Mouse (Mus musculus) adrenal gland, postnatal 14 days (tissue): ENCODE results near the gene 2010111I01Rik. TPM values are rescaled to one million over a fixed set of nuclear protein-coding genes. Genes with fewer than 3 reads are reported as not detected.
A peak's percentile ranks its signal among the peaks of the same experiment; 100 is the strongest.
"Not testable (repeated sequence)": the region's sequence is repeated elsewhere in the genome, so short reads cannot be mapped to it uniquely, and the experiment has no call there.

ENCODE experiments used
- DNase-seq: peaks from one replicate; pipeline ENCODE4 v3.0.0; 2021; ENCODE audit warnings: mixed read lengths
- long read RNA-seq, 2 experiments: library from polyadenylated mRNA; stranded (forward); transcript quantifications; one replicate each; pipeline ENCODE4 v2.0.0; 2021
- total RNA-seq: library from RNA; stranded (reverse); gene quantifications from 2 replicates; pipeline ENCODE4 v1.2.3, GENCODE M21; 2021

Gene 2010111I01Rik
- total RNA-seq: 78.4 and 78.9 TPM in 2 replicates
- long read RNA-seq, experiment 1, transcript 2010111I01Rik-224 (6 exons, 1,055 nt): major isoform, 15 of 48 reads
- long read RNA-seq, experiment 1, partial matches to known transcripts: 14 of 48 reads
- long read RNA-seq, experiment 1, other reads (novel, unspliced or antisense): 10 of 48 reads
- long read RNA-seq, experiment 2, transcript 2010111I01Rik-224 (6 exons, 1,055 nt): major isoform, 8 of 26 reads
- long read RNA-seq, experiment 2, partial matches to known transcripts: 10 of 26 reads
- long read RNA-seq, experiment 2, other reads (novel, unspliced or antisense): 5 of 26 reads

DNA sequence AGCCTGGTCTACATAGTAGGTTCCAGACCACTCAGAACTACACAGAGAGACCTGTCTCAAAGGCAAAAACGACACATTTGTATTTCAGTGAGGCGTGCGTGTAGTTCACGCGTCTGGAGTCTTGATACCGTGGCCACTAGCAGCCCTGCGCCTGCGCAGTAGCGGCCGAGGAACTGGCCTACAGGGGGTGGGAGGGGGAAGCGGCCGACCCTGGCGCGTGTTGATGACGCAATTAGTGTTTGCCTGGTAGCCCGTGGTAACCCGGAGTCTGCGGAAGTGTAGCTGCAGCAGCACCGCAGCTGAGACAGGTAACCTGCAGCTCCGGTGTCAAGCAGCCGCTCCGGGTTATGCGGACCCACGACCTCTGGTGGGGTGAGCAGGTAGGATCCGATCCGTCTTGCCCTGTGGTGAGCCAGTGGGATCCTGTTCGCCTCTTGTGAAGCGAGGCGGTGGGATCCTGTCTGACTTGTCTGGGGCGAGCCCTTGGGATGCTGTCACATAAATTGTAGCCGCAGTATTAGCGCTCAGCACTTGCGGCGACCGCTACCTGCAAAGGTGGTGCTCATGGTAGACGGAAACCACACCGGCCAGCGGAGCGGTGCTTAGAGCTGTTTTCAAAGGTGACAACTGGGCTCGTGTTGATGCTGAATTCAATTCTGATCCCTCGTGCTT, at the start of gene 2010111I01Rik:
TSS of gene 2010111I01Rik (plus strand) at position 254 of the 672 bp plus-strand sequence.
- peak; percentile 100 for DNase-seq

DNA sequence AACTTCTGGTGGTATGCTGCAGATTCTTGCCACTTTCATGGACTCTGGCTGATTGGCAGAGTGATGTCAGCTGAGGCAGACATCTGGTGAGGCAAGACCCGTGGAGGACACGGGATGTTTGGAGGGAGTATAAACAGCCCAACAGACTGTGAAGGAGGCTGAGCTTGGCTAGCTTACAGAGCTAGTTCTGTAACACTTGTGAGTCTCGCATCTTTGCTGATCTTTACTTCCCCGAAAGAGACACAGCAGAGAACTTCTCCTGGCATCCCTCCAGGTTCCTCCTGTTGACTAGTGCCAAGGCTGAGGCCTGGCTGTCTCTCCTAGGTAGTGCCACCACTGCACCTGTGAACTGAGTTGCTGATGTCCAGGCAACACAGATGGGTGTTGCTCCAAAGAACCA, 48.0 kb upstream of the 2010111I01Rik start:
- peak; percentile 8 for DNase-seq

DNA sequence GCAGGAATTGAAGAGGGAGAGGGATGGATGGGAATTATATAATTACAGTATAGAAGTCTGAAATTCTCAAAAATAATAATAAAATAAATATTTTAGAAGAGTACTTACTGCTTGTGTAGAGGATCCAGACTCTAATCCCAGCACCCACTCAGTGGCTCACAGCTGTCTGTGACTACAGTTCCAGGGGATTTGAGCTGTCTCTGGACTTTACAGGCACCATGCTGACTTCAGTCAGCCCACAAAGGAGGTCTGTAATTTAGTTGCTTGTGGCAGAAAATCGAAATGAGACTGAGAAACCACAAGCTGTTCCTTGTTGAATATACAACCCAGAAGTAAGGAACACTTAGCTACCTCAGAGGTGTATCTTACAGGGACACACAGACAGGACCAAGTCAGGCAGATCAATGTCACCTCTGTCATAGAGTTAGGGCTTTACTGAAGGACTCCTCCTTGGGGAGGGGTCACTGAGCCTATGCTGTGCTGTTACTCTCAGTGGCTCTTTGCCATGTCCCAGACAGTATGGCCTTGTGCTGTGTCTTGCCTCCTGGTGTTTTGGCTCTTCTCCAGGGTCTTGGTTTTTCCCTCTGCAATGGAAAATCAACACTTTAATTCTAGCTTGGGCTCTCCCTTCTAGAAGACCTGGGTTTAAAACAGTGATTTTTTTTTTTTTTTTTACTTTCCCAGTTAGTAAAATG, 47.1 kb upstream of the 2010111I01Rik start:
- DNase-seq: peak; percentile 46

DNA sequence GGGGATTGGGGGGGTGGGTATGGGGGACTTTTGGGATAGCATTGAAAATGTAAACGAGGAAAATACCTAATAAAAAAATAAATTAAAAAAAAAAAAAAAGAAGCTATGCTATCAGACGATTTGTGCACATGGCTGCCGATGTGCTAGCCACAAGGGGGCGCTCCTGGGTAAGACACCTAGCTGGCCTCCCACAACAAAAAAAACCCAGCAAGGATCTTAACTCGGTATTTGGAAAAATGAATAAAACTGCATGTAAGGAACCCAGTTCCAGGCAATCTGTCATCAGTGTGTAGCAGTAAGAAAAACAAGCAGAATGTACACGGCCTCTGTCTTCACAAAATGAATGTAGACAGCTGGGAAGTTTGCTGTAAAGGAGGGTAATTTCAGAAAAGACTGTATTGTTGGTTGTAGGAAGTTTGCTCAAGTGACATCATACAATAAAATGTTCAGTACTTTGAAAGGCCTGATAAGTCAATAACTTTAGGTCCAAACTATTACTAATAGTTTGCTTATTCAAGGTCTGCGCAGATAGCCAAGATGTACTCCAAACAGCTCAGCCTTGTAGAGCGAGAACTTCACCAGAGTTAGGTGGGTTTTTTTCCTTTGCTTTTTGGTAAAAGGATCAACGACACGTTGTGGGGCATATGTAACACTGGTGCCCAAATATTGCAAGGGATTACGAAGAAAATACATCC, 44.9 kb upstream of the 2010111I01Rik start:
- peak; percentile 90 for DNase-seq

DNA sequence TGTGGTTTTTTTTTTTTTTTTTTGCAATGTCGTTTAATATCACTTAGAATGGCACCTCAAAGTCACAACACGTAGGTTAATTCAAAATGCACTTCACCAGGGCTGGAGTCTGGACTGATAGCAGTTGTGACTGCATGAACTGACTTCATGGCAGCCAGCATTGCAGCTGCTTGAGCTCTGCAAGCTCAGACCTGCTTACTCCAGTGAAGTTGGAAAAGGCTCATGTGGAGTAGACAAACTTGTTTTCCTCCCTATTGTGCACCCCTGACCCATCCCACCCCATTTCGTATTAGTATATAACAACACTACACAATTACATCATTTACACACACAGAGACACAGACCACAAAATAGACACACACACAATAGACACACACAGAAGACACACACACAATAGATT, 42.0 kb upstream of the 2010111I01Rik start:
- DNase-seq: no peak

DNA sequence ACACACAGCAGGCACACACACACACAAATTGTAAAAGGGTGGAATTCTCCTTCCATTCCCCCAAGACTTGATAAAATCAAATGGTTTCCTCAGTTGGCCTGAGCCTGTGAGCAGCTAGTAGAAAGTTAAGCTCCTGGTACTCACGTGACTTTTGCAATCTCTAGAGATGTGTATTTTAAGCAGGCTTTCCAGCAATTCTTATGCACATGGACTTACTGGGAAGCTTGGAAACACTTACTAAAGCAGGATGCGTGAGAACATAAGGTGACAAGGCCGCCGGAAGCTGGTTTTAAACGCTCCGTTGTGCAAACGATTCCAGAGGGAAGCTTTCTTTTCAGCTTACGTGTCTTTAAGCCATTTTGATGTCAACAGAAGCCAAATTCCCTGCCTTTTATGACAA, 41.5 kb upstream of the 2010111I01Rik start:
- DNase-seq: no peak

DNA sequence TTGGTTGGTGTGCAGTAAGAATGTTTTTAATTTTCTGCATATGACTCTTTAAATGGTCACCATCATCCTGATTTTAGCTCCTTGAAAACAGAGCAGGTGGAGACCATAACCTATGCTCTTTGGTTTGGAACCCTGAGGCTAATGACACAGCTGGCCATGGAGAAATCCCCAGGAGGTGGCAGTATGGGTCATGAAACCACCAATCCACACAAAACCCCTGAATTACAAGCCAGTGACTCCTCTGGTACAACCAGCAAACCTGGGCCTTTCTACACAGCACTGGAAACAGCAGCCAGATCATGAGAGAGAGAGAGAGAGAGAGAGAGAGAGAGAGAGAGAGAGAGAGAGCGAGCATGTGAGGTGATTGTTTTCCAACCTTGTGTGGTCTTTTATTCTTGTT, 38.2 kb upstream of the 2010111I01Rik start:
- DNase-seq: peak; percentile 72

DNA sequence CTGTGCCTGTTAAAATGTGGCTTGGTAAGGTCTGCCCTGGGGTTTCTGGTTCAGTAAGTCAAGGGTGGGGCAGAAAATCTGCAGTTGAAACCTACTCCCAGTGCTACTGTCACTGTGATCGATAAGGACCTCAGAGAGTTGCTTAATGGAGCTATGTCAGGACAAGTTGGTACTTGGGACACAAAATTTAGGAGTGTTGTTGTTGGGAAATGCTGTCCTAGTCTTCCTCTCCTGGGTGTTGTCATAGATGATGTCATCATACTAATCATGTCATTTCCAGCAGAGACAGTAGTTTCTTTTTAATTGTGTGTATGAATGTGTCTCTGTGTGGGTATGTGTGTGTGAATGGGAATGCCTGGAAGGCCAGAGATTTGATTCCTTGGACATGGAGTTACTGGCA, 37.2 kb upstream of the 2010111I01Rik start:
- DNase-seq: no peak

DNA sequence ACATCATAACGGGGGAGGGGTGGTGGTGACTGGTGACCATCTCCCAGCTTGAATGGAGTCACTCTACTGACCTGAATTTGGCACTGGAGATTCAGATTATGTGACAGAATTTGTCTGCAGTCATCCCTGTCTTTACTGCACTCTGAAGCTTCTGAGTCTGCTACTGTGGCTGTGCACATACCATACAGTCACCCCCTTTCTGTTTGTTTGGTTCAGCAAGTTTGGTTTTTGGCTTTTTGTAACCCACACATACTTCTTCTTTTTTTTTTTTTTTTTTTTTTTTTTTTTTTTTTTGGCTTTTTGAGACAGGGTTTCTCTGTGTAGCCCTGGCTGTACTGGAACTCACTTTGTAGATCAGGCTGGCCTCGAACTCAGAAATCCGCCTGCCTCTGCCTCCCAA, 35.5 kb upstream of the 2010111I01Rik start:
- not testable (repeated sequence) for DNase-seq

DNA sequence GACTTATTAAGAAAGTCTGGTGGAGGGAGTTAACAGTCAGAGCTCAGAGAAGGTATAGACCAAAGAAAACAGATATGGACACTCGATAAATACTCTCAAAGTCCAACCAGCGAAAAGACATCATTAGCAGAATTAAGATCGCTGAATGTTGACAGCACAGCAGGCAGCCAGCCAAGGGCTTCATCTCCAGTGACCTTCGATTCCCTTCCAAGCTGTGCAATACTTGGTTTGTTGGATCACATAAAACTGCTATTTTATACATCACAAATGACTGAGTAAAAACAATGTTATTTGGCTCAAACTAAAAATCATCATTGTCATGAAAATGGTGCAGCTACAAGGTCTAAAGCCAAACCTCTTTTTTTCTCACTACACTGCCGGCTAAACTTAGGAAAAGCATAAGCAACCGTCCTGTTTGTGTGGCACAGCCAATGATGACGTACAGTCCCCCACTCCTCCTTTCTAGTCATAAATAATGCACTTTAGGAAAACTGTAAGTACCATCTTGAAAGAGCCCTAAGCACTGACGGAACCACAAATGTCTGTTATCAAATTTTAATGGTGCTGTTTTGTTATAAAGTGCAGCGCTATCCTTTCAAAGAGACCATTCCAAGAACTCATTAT, 34.8 kb upstream of the 2010111I01Rik start:
- peak; percentile 62 for DNase-seq

DNA sequence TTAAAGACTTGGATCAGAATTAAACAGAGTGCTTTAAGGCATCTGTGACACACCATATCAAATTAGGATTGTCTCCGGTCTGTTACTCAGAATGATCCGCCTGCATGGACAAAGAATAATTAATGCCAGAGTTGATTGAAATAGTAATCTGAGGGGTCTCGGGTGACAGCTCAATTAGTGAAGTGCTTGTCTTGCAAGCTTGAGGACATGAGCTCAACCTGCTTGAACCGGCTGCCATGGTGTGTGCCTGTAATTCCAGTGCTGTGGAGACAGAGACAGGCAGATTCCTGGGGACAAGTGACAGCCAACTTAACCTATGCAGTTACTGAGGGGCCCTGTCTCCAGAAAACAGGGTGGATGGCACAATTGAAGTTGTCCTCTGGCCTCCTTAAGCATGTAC, 32.2 kb upstream of the 2010111I01Rik start:
- no peak for DNase-seq

DNA sequence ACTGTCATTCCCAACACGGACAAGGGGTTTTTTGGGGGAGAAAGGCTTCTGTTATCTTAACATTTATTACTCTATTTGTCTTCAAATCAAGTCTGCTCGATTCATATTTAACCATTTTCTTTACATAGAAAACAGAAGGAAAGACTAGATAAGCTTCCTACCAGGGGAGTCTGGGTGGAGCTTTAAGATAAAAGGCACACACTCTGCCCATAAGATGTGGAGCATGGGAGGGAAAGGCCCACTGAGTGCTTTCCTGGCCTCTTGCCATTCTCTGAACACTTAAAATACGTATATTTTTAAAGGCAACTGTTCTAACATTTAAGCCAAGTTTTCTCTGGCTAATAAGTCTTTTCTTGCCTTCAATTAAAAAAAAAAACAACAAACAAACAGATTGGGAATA, 25.3 kb upstream of the 2010111I01Rik start:
- no peak for DNase-seq

DNA sequence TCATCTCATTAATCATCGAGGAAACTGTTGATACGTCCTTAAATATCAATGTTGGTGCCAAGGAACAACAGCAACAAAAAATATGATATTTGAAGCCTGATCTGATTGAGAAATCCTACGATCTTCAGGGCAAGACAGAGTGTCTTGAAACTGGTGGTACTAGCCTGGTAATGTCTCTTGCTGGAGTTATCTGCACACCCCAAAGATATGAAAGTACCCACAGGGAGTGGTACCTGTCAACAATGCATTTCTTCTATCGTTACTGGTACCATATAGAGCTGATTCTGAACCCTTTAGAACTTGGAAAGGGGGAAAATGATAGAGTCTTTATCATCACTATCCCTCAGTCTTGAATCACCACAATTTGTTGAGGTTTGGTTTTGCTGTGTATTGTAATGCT, 24.9 kb upstream of the 2010111I01Rik start:
- no peak for DNase-seq

DNA sequence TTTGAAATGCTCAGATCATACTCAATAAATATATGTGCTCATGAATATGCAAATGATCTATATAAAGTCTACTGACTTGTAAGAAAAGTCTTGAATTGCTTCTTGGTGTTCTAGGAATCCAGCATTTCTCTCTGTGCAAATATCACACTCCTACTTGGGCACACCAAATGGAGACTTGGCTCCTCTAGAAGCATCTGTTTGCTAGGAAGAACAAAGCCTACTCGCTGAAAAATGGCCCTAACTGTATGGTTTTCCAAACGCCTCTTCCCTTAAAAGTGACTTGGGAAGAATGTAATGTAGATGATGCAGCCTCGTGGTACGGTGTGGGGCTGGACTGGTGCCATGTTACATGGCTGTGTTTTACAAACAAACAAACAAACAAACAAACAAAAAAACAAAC, 24.0 kb upstream of the 2010111I01Rik start:
- DNase-seq: no peak

DNA sequence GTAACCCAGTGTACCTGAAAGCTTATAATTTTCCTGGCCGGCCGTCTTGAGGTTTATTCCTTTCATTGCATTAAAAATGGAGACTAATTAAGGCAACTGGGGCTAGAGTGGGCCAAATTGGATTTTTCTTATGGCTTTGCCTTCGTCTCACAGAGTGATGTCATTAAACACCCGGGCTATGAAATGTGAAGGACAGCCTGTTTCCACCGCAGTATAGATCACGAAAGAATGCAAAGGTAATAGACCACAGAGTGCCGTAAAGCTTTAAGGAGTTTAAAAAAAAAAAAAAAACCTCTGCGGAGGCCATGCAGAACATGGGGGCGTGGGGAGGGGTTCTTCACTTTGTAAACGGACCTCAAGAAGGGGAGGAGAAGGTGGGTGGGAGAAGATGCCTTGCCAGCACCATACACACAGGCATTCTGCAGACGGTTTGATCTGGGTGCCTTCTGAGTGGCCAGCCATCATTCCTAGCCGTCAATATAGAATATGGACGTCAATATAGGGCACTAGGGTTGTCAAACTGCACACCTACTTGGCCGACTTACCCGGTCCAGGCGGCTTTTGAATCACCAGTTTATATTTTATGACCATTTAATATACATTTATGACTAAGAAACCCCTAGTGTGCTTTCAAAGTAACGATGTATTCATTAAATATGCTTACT, 23.2 kb upstream of the 2010111I01Rik start:
- DNase-seq: no peak

DNA sequence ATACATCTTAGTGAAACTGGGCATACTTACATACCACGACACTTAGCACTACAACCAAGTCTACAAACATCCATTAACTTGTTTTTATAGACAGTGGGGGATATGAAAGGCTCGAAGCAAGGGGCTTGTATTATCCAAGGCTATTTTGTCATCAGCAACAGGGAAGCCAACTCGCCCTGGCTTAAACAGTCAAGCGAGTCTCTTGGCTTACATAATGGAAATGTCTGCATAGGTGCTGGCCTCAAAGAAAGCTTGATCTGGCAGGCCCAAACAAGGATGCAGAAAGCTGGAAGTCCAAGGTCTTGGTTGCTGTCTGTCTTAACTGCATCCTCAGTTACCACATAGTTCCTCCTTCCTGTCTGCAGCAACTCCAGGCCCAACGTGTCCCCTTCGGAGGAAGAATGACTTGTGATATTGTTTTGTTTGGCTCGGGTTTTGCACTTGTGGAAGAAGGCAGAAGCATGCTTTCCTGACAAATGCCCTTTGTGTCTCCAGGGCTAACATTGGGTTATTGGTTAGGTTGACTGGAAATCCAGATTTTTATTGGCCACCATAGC, 21.3 kb upstream of the 2010111I01Rik start:
- DNase-seq: no peak

DNA sequence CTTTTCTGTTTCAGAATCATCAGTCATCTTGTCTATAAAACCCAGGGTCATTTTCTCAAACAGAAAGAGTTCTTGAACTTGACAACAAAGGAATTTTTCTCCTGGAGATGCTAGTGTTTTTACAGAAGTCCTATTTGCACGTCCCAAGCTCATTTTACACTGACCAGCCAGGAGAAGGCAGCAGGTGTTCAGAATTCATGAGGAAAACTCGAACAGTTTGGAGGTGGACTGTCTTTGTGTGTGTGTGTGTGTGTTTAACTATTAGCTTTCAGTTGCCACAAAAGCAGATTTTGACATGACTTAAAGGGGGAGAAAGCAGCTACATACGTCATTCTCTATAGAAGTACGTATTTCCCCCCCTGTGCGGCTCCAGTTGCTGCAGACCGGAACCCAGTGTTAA, 20.6 kb upstream of the 2010111I01Rik start:
- DNase-seq: no peak

DNA sequence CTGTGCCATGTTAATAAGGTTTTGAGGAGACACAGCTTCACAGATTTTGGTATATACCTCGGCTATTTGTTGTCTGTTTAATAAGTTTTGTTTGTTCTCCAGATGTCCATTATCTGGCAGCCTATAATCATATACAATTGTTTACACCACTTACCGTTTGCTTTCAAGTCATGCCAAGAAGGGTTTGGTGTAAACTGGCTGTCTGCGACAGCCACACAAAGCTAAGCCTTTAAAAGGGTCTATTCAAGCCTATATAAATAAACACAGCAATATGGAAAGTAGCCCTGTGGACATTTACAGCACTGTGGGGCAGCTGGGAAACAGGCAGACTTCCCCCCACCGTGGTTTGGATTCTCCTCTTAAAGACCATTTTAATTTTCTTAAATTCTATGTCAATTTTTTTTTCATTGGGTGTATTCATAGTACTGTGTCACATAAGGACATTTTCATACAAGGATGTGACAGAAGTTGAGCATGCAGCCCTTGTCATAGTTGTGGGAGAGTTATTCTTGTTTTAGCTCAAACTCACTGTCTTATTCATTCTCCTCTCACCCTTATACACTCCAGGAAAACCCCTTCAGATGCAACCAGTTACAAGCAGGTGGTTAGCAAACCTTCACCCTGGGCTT, 15.0 kb upstream of the 2010111I01Rik start:
- no peak for DNase-seq

DNA sequence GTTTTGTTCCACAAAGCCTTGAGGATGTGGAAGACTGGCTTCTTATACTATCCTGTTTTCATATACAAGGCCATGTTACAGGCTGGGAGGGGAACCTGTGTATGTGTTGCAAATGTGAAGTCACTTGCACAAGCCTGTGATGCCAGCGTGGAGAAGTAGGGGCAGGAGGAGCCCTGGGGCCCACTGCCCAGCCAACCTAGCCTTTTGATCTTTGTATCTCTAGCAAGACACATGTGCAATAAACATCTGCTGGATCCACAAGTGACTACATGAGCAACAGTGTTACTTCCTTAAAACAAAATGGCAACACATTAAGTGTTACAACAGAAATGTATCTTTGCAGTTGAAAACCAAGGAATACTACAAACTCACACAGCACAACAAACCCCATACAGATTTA, 13.1 kb upstream of the 2010111I01Rik start:
- DNase-seq: no peak

DNA sequence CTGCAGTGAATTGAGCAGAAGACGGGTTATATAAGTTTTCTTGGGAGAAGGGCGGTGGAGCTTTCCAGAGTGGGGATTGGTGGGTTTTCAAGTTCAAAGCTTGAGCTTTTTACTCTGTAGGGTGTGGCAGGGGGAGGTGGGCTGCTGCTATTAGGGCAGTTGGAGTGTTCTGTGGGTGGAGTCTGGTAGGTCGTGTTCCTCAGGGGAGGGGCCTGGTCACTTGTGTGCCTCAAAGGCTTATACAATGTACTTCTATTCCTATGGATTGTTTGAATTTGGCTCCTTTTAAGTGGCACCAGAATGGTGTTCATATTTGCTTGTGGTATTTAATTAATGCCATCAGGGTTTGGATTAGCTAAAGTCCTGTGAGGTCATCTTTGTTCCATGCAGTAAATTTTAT, 12.6 kb upstream of the 2010111I01Rik start:
- no peak for DNase-seq

DNA sequence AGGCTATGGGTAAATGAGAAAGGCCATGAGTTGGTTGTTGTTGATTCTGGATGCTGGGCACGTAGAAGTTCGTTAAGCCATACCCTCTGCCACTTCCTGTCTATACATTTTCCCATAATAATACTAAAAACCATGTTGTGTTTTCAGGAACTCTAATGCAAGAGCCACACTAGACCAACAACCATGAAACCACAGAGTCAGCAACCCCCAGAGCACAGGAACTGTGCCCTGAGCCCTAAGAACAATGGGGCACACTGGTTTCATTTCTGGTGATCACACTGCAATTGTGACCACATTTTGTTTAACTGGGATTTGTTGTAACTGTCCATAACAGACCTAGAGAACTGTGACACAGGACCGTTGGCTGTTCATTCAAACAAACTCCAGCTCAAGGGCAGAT, 12.1 kb upstream of the 2010111I01Rik start:
- DNase-seq: no peak
